Mouse (Mus musculus): ENCODE data around the gene Lat.
"Not testable (repeated sequence)": the region's sequence is repeated elsewhere in the genome, so short reads cannot be mapped to it uniquely, and the experiment has no call there.

Gene Lat

GRCm38 (mm10) chr7:126369393-126369792, at the start of gene Lat:
Gene Lat, minus strand, starts transcription at chr7:126369570.
- DNase-seq (ENCODE audit: low spot score) = no peak

- no peak for DNase-seq (ENCODE audit: low spot score)
Measured at GRCm38 (mm10) chr7:126418496-126418895, 49.1 kb upstream of the Lat start.

- DNase-seq (ENCODE audit: low spot score) = no peak
Measured at GRCm38 (mm10) chr7:126417606-126418005, 48.2 kb upstream of the Lat start.

- no peak for DNase-seq (ENCODE audit: low spot score)
Measured at GRCm38 (mm10) chr7:126417045-126417444, 47.7 kb upstream of the Lat start.

- DNase-seq (ENCODE audit: low spot score) = no peak
Measured at GRCm38 (mm10) chr7:126416615-126417014, 47.2 kb upstream of the Lat start.

- no peak for DNase-seq (ENCODE audit: low spot score)
Measured at GRCm38 (mm10) chr7:126414725-126415124, 45.4 kb upstream of the Lat start, which contains the start of gene Cd19. Gene Cd19, minus strand, starts transcription at chr7:126414889.

GRCm38 (mm10) chr7:126411061-126411460, 41.7 kb upstream of the Lat start:
- no peak for DNase-seq (ENCODE audit: low spot score)

- DNase-seq (ENCODE audit: low spot score) = no peak
Measured at GRCm38 (mm10) chr7:126408686-126409085, 39.3 kb upstream of the Lat start.

GRCm38 (mm10) chr7:126402518-126402917, 33.1 kb upstream of the Lat start:
- DNase-seq (ENCODE audit: low spot score) = not testable (repeated sequence)

GRCm38 (mm10) chr7:126399548-126399947, 30.2 kb upstream of the Lat start:
- DNase-seq (ENCODE audit: low spot score) = peak; percentile 77

- DNase-seq (ENCODE audit: low spot score) = no peak
Measured at GRCm38 (mm10) chr7:126397822-126398221, 28.5 kb upstream of the Lat start.

- no peak for DNase-seq (ENCODE audit: low spot score)
Measured at GRCm38 (mm10) chr7:126397221-126397620, 27.9 kb upstream of the Lat start.

GRCm38 (mm10) chr7:126396298-126397119, 27.1 kb upstream of the Lat start, which contains the start of gene Nfatc2ip:
Gene Nfatc2ip, minus strand, starts transcription at chr7:126396737.
- DNase-seq (ENCODE audit: low spot score) = peak; percentile 99

GRCm38 (mm10) chr7:126392086-126392884, 22.9 kb upstream of the Lat start:
- not testable (repeated sequence) for DNase-seq (ENCODE audit: low spot score)

- no peak for DNase-seq (ENCODE audit: low spot score)
Measured at GRCm38 (mm10) chr7:126388185-126388584, 18.8 kb upstream of the Lat start.

GRCm38 (mm10) chr7:126383565-126383964, 14.2 kb upstream of the Lat start:
- DNase-seq (ENCODE audit: low spot score) = no peak

GRCm38 (mm10) chr7:126377278-126378158, 8.1 kb upstream of the Lat start, which contains the start of gene Spns1:
Gene Spns1, minus strand, starts transcription at chr7:126377450.
- peak; percentile 99 for DNase-seq (ENCODE audit: low spot score)

GRCm38 (mm10) chr7:126376903-126377277, 7.5 kb upstream of the Lat start:
- peak; percentile 33 for DNase-seq (ENCODE audit: low spot score)

- DNase-seq (ENCODE audit: low spot score) = no peak
Measured at GRCm38 (mm10) chr7:126375012-126375411, 5.6 kb upstream of the Lat start.

GRCm38 (mm10) chr7:126374526-126374925, 5.2 kb upstream of the Lat start:
- DNase-seq (ENCODE audit: low spot score) = no peak

GRCm38 (mm10) chr7:126373007-126373406, 3.6 kb upstream of the Lat start:
- DNase-seq (ENCODE audit: low spot score) = no peak

- no peak for DNase-seq (ENCODE audit: low spot score)
Measured at GRCm38 (mm10) chr7:126368367-126368766, 1.0 kb downstream of the Lat start.

All from layer of hippocampus, adult 11-12 months (tissue).